Mouse (Mus musculus) gastrocnemius, postnatal 4 days (tissue): ENCODE measurements around the gene Zmynd10. TPM values are rescaled to one million over a fixed set of nuclear protein-coding genes. Genes with fewer than 3 reads are reported as not detected.

Experiments
- DNase-seq, 2 experiments: peaks; one replicate each; pipeline ENCODE4 v3.0.0; 2021 to 2022; ENCODE audit warnings: low spot score in 2 of 2, mixed read lengths in 2 of 2
- total RNA-seq, 2 experiments: library from RNA; stranded (reverse); gene quantifications; 2 replicates each; pipeline ENCODE4 v1.2.3; 2021

The Zmynd10 gene
- total RNA-seq, 2 experiments from 2014 or later = not detected

- no peak for DNase-seq
Measured at GRCm38 (mm10) chr9:107578587-107578986, 31.5 kb downstream of the Zmynd10 start, which contains the start of gene Naa80. Gene Naa80, plus strand, starts transcription at chr9:107578887.

- no peak for DNase-seq
Measured at GRCm38 (mm10) chr9:107579023-107579900, 32.2 kb downstream of the Zmynd10 start.

- peak; percentile 65 to 88 for DNase-seq
Measured at GRCm38 (mm10) chr9:107580501-107581317, 33.6 kb downstream of the Zmynd10 start, which contains the start of gene Hyal3. Gene Hyal3, plus strand, starts transcription at chr9:107580818.

GRCm38 (mm10) chr9:107581584-107581983 lies 34.5 kb downstream of the Zmynd10 start:
- no peak for DNase-seq

GRCm38 (mm10) chr9:107582509-107583062 lies 35.5 kb downstream of the Zmynd10 start:
- no peak for DNase-seq

- no peak for DNase-seq
Measured at GRCm38 (mm10) chr9:107583174-107583573, 36.1 kb downstream of the Zmynd10 start.

- DNase-seq = no peak
Measured at GRCm38 (mm10) chr9:107586504-107586903, 39.4 kb downstream of the Zmynd10 start.

GRCm38 (mm10) chr9:107586974-107587832 lies 40.1 kb downstream of the Zmynd10 start, which contains the start of gene Ifrd2:
Gene Ifrd2, plus strand, starts transcription at chr9:107587642.
- DNase-seq = peak; percentile 77 to 95

- no peak for DNase-seq
Measured at GRCm38 (mm10) chr9:107587833-107588639, 40.9 kb downstream of the Zmynd10 start.

GRCm38 (mm10) chr9:107590058-107590772 lies 43.1 kb downstream of the Zmynd10 start:
- DNase-seq = no peak

- no peak for DNase-seq
Measured at GRCm38 (mm10) chr9:107590773-107591060, 43.6 kb downstream of the Zmynd10 start.

- DNase-seq = no peak
Measured at GRCm38 (mm10) chr9:107593101-107593976, 46.2 kb downstream of the Zmynd10 start.

- no peak for DNase-seq
Measured at GRCm38 (mm10) chr9:107594281-107595062, 47.4 kb downstream of the Zmynd10 start.

- DNase-seq = no peak
Measured at GRCm38 (mm10) chr9:107596619-107597569, 49.8 kb downstream of the Zmynd10 start.

GRCm38 (mm10) chr9:107598385-107598784 lies 51.3 kb downstream of the Zmynd10 start:
- DNase-seq = no peak

- DNase-seq = no peak
Measured at GRCm38 (mm10) chr9:107599433-107599832, 52.3 kb downstream of the Zmynd10 start.
